Mouse (Mus musculus) cortical plate, adult 2 months (tissue): Measurements from ENCODE around the gene Sphk1.

Source experiments
- CTCF ChIP-seq: fragments of 200-500 bp; IDR thresholded peaks from 2 replicates; pipeline ENCODE4 v1.5.1; 2011; ENCODE audit warnings: mild to moderate bottlenecking, control low read depth, low read length; ENCODE audit not compliant: insufficient read depth; ENCODE audit errors: extremely low read depth
- POLR2A ChIP-seq: fragments of 200-500 bp; IDR thresholded peaks from 2 replicates; pipeline ENCODE4 v1.6.1; 2011; ENCODE audit warnings: mild to moderate bottlenecking, low read length, control low read depth; ENCODE audit not compliant: insufficient read depth; ENCODE audit errors: extremely low read depth

- no peak for TF ChIP-seq POLR2A
- no peak for TF ChIP-seq CTCF
These were observed 7.6 kb upstream of the Sphk1 start for GRCm38 (mm10) chr11:116522886-116523698.
